Mouse (Mus musculus) spleen, postnatal 36 days (tissue): ENCODE data around the gene Emp3.
"Not testable (repeated sequence)": the region's sequence is repeated elsewhere in the genome, so short reads cannot be mapped to it uniquely, and the experiment has no call there.

Experiments
- DNase-seq, 2 experiments: peaks; one replicate each; pipeline ENCODE4 v3.0.0; 2022; ENCODE audit warnings: low spot score in 2 of 2, mixed read lengths in 1 of 2

The Emp3 gene

GRCm38 (mm10) chr7:45921242-45921621 is at the start of gene Emp3:
Gene Emp3, minus strand, starts transcription at chr7:45921404.
- DNase-seq: peak; percentile 78 to 82

GRCm38 (mm10) chr7:45956611-45957010 is 35.4 kb upstream of the Emp3 start:
- DNase-seq: no peak

- no peak for DNase-seq
Observed at GRCm38 (mm10) chr7:45949061-45949460, 27.9 kb upstream of the Emp3 start.

GRCm38 (mm10) chr7:45943280-45943679 is 22.1 kb upstream of the Emp3 start:
- DNase-seq: not testable (repeated sequence)

GRCm38 (mm10) chr7:45941986-45942385 is 20.8 kb upstream of the Emp3 start:
- DNase-seq: no peak

GRCm38 (mm10) chr7:45939836-45940235 is 18.6 kb upstream of the Emp3 start:
- DNase-seq: no peak

GRCm38 (mm10) chr7:45935114-45935513 is 13.9 kb upstream of the Emp3 start:
- peak; percentile 62 to 70 for DNase-seq

GRCm38 (mm10) chr7:45933766-45934165 is 12.6 kb upstream of the Emp3 start:
- not testable (repeated sequence) for DNase-seq

GRCm38 (mm10) chr7:45929688-45930087 is 8.5 kb upstream of the Emp3 start:
- no peak for DNase-seq

- no peak for DNase-seq
Observed at GRCm38 (mm10) chr7:45928626-45929295, 7.6 kb upstream of the Emp3 start.

- DNase-seq: peak; percentile 43 to 49
Observed at GRCm38 (mm10) chr7:45924429-45924816, 3.2 kb upstream of the Emp3 start.

GRCm38 (mm10) chr7:45923762-45924428 is 2.7 kb upstream of the Emp3 start, which contains the start of gene Ccdc114:
Gene Ccdc114, plus strand, starts transcription at chr7:45924072.
- peak; percentile 76 to 81 for DNase-seq

- DNase-seq: peak; percentile 98
Observed at GRCm38 (mm10) chr7:45922928-45923761, 1.9 kb upstream of the Emp3 start.

GRCm38 (mm10) chr7:45921950-45922600 is 871 bp upstream of the Emp3 start:
- DNase-seq: no peak

GRCm38 (mm10) chr7:45920583-45921241 is 492 bp downstream of the Emp3 start:
- no peak for DNase-seq

- no peak for DNase-seq
Observed at GRCm38 (mm10) chr7:45919761-45920160, 1.4 kb downstream of the Emp3 start.

GRCm38 (mm10) chr7:45919083-45919671 is 2.0 kb downstream of the Emp3 start:
- DNase-seq: no peak

- DNase-seq: no peak
Observed at GRCm38 (mm10) chr7:45917926-45918325, 3.3 kb downstream of the Emp3 start.

- DNase-seq: no peak
Observed at GRCm38 (mm10) chr7:45917004-45917704, 4.0 kb downstream of the Emp3 start.
